Mouse (Mus musculus) bone marrow, adult 2 months (tissue): ENCODE data around the gene Erp29.

Source experiments
- CTCF ChIP-seq: fragments of 200-500 bp; IDR thresholded peaks from 2 replicates; pipeline ENCODE4 v1.5.1; 2011; ENCODE audit warnings: low read length, control low read depth; ENCODE audit not compliant: control insufficient read depth, insufficient read depth
- POLR2A ChIP-seq: fragments of 200-500 bp; IDR thresholded peaks from 2 replicates; pipeline ENCODE4 v1.6.1; 2011; ENCODE audit warnings: low read depth, mild to moderate bottlenecking, control low read depth, low read length, borderline replicate concordance; ENCODE audit not compliant: control insufficient read depth

GRCm38 (mm10) chr5:121420721-121421120 lies 31.6 kb downstream of the Erp29 start:
- TF ChIP-seq POLR2A, result no peak
- no peak for TF ChIP-seq CTCF
